Mouse (Mus musculus): ENCODE results near the gene Wwox. TPM values are rescaled to one million over a fixed set of nuclear protein-coding genes. Genes with fewer than 3 reads are reported as not detected.
A peak's percentile ranks its signal among the peaks of the same experiment; 100 is the strongest.

Wwox gene
- polyA plus RNA-seq, 1 experiment from 2014 or later = 11.0 TPM

DNA sequence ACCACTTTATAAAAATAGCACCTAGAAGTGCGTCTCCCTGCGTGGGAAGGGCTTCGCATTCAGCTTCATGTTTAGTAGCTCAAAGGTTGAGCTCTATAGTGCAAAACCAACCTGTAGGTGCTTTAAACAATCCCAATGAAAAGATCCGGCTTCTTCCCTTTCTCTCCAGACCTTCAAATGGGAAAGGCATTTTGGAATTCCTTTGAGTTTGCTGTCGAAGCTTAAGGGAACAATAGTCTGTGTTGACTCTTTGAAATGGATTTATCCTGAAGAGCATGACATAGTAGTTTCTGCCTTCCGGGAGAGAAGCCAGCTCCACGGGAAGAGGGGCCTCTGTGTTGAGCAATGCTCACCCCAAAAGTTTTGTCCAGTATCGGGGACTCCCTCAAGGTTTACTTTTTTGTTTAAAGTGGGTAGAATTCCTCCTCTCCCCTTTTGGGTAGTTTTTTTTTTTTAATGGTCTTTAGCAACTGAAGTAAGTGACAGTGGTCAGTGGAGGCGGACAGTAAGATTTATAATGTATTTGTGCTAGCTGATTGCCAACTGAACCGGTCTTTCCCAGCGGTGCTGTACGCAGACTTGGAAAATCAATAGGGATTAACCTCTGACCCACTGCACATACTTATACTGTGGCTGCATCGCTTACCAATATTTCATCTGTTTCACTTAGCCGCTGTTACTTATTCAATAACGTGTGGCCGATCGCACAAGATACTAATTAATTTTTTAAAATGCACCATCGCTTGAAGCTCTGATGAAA, 312.1 kb downstream of the Wwox start:
- DNase-seq (ENCODE audit: low spot score) = no peak
- Histone ChIP-seq H3K27ac (ENCODE audit: low read depth, low read length) (no peak overlapping the region), H3K9ac (ENCODE audit: low read length) (no peak overlapping the region), H3K36me3 (ENCODE audit: control insufficient read depth, insufficient read depth, low read length) (no peaks in the 10 kb centered on the region), H3K9me3 (ENCODE audit: control insufficient read depth, low read length) (no peaks in the 10 kb centered on the region), H3K4me2 (ENCODE audit: low read depth) (no peak overlapping the region), H3K4me1 (ENCODE audit: control insufficient read depth, insufficient read depth, low read length) (0 out of 2 replicates have a peak, but pooled peaks cover 2% of the 10 kb centered on the region), H3K4me3 (ENCODE audit: low read depth, low read length) (no peak overlapping the region), H3K27me3 (ENCODE audit: control insufficient read depth, insufficient read depth, low read length) (no peaks in the 10 kb centered on the region)
- ATAC-seq (ENCODE audit: insufficient read depth, low FRiP score, low TSS enrichment) = no peak
- WGBS = 48% methylated on average over 18 of the region's 18 CpGs

DNA sequence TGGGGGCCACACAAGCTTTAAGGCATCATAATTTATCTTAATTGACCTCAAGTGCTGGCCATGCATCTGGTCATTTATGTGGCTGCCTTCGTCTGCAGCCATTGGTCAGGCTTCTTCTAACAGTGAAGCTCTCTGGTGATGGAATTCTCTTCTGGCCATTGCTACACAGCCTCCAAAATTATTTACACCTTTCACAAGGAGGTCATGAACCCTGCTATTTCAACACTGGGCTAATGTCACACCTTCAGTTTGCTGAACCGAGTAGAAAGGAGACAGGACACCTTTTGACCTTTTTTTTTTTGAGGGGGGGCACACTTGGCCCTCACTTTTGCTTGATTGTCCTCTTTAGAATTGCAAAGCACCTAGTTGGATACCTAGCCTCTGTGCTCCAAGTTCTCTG, 320.2 kb downstream of the Wwox start:
- Histone ChIP-seq H3K27ac (ENCODE audit: low read depth, low read length) (no peak overlapping the region), H3K4me2 (ENCODE audit: low read depth) (no peak overlapping the region), H3K27me3 (ENCODE audit: control insufficient read depth, insufficient read depth, low read length) (no peaks in the 10 kb centered on the region), H3K9me3 (ENCODE audit: control insufficient read depth, low read length) (no peaks in the 10 kb centered on the region), H3K9ac (ENCODE audit: low read length) (no peak overlapping the region), H3K4me1 (ENCODE audit: control insufficient read depth, insufficient read depth, low read length) (peaks cover 1% of the 10 kb centered on the region; the same call in 1 of the 2 replicates), H3K36me3 (ENCODE audit: control insufficient read depth, insufficient read depth, low read length) (no peaks in the 10 kb centered on the region), H3K4me3 (ENCODE audit: low read depth, low read length) (no peak overlapping the region)
- WGBS = 56% methylated on average over 2 of the region's 2 CpGs
- ATAC-seq (ENCODE audit: insufficient read depth, low FRiP score, low TSS enrichment) (no peak), DNase-seq (ENCODE audit: low spot score) (no peak)

DNA sequence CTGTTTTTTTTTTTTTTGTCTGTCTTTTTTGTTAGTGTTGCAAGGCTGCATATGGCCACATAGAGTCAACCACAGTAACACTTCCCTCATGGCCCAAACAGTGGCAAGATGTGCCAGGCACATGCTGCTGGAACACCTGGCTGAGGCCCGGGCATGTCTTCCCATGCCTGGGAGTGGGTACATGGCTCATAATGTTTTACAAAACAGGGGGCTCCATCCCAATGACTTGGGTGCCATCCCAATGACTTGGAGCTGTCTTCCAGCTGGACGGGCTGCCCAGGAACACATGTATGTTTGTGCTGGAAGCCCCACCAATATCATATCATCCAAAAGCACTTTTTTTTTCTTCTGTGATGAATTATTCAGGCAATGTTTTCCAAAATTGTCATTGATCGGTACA, 329.1 kb downstream of the Wwox start:
- Histone ChIP-seq H3K4me2 (ENCODE audit: low read depth) (no peak overlapping the region), H3K9me3 (ENCODE audit: control insufficient read depth, low read length) (no peaks in the 10 kb centered on the region), H3K9ac (ENCODE audit: low read length) (no peak overlapping the region), H3K36me3 (ENCODE audit: control insufficient read depth, insufficient read depth, low read length) (no peaks in the 10 kb centered on the region), H3K4me1 (ENCODE audit: control insufficient read depth, insufficient read depth, low read length) (peaks cover 18% of the 10 kb centered on the region), H3K4me3 (ENCODE audit: low read depth, low read length) (no peak overlapping the region), H3K27ac (ENCODE audit: low read depth, low read length) (no peak overlapping the region), H3K27me3 (ENCODE audit: control insufficient read depth, insufficient read depth, low read length) (no peaks in the 10 kb centered on the region)
- WGBS = 89% methylated on average over 3 of the region's 3 CpGs
- DNase-seq (ENCODE audit: low spot score) (no peak), ATAC-seq (ENCODE audit: insufficient read depth, low FRiP score, low TSS enrichment) (no peak)

DNA sequence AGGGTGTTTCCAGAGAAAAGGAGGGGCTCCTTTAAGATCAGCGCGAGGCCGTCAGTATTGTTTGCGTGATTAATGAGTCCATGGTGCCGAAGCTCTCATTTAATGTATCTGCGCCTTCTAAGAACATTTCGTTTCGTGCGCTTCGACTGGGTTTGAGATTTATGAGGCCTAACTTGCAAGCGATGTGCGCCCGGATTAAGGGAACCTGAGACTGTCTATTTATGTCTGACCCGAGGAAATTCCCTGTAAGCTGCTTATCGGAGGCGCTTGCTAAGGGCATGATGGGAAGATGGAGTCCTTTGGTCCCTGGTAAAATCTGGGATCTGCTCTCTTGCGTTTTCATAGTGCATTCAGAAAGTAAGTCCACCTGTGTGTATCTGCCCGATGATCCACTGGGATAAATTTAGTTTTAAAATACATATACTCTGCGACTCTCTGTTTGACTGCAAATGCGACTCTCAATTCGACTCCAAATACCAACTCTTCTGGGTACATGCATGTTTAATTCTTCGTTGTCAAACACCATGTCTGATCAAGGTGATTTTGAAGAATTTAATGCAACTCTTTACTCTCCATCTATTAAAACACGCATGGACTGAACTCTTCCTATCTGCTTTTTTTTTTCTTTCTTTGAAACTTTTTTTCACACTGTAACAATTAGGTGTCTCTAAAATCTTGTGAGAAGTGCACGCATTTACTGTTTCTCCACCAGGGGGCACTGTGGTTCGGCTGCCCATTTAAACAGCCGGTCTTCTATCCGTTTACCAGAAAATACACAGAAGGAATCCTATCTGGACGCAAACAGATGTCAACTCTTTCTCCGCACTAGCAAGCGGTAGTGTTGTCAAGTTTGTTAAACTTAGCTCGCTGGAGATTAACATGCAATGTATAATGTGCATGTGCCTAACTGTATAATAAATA, 331.7 kb downstream of the Wwox start:
- peak overlapping the region; percentile 26 for H3K4me2 ChIP-seq (ENCODE audit: low read depth)
- no peak overlapping the region for H3K9ac ChIP-seq (ENCODE audit: low read length)
- peaks cover 12% of the 10 kb centered on the region for H3K4me1 ChIP-seq (ENCODE audit: control insufficient read depth, insufficient read depth, low read length)
- H3K9me3 ChIP-seq (ENCODE audit: control insufficient read depth, low read length) = no peaks in the 10 kb centered on the region
- WGBS = 28% methylated on average over 31 of the region's 31 CpGs
- H3K27me3 ChIP-seq (ENCODE audit: control insufficient read depth, insufficient read depth, low read length) = no peaks in the 10 kb centered on the region
- peak; percentile 81 for DNase-seq (ENCODE audit: low spot score)
- no peak overlapping the region for H3K4me3 ChIP-seq (ENCODE audit: low read depth, low read length)
- peak; percentile 22; the same call in 1 of the 2 replicates for ATAC-seq (ENCODE audit: insufficient read depth, low FRiP score, low TSS enrichment)
- H3K27ac ChIP-seq (ENCODE audit: low read depth, low read length) = no peak overlapping the region
- no peaks in the 10 kb centered on the region for H3K36me3 ChIP-seq (ENCODE audit: control insufficient read depth, insufficient read depth, low read length)

DNA sequence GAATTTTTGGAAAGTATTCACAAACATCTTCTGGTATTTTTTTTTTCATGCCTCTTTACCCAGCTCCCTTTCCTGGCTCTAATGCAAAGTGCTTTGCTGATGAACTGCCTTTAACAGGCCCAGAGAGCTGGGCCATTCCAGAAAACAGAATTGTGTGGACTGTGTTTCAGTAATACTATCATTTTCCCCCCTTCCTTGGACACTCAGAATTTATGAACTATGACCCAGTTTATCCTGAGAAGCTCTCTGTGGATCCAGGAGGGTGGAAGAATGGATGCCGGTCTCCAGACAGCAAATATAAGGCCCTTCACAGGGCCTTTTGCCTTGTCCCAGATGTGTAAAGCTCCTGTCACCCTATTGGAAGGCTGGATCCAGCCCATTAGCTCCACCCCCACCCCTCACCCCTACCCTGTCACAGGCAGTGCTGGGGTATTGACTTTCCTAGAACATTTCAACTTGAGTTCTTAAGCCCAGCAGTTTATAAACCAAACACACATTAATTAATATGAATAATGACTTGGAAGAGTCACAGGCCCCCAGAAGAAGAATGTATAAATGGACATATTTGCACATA, 332.9 kb downstream of the Wwox start:
- Histone ChIP-seq H3K4me2 (ENCODE audit: low read depth) (no peak overlapping the region), H3K4me3 (ENCODE audit: low read depth, low read length) (no peak overlapping the region), H3K36me3 (ENCODE audit: control insufficient read depth, insufficient read depth, low read length) (no peaks in the 10 kb centered on the region), H3K4me1 (ENCODE audit: control insufficient read depth, insufficient read depth, low read length) (peaks cover 14% of the 10 kb centered on the region), H3K27me3 (ENCODE audit: control insufficient read depth, insufficient read depth, low read length) (no peaks in the 10 kb centered on the region), H3K9me3 (ENCODE audit: control insufficient read depth, low read length) (no peaks in the 10 kb centered on the region), H3K27ac (ENCODE audit: low read depth, low read length) (no peak overlapping the region), H3K9ac (ENCODE audit: low read length) (no peak overlapping the region)
- 12% methylated on average over 1 of the region's 1 CpGs for WGBS
- ATAC-seq (ENCODE audit: insufficient read depth, low FRiP score, low TSS enrichment) = no peak
- peak; percentile 40 for DNase-seq (ENCODE audit: low spot score)

DNA sequence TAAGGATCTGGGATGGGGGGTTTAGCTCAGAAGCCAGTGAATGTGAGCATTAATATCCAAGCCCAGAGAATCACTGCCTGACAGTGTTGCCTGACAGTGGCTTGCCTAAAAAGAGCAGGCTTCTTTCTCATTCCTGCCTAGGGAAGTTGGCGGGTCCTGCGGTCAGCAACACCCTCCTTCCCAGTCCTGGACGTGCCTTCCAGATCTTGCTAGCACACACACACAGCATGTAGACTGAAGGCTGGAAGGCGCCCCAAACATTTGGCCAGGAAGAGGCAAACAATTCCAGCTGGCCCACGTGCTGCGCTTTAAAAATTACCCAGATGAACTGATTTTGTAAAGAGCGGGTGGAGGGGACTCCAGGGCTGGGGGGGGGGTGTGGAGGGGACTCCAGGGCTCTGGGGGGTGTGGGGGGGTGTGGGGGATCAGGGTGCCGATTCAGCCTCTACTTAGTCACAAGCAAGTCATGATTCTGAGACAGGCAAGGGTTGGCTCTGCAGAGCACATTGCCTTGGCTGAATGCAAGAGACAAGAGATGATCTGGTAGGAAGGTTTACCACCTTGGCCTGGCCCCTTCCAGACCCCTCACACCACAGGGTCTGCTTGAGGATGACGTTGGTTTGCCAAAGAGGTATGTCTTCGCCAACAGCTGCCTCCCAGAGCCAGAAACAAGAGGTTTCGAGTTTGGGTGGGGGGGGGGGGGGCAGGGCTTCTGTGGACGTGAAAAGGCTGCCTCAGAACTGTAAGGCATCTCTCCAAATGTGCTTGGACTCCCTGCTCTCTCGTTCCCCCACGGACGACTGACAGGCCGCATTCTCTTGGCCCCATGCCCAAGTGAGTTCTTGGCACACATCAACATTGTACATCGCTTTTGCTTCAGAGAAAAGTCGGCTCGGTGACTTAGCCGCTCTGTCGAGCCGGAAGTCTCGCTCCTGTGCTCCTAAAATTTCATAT, 334.3 kb downstream of the Wwox start:
- WGBS = 65% methylated on average over 22 of the region's 23 CpGs
- Histone ChIP-seq H3K27me3 (ENCODE audit: control insufficient read depth, insufficient read depth, low read length) (no peaks in the 10 kb centered on the region), H3K4me3 (ENCODE audit: low read depth, low read length) (no peak overlapping the region), H3K4me2 (ENCODE audit: low read depth) (no peak overlapping the region), H3K9me3 (ENCODE audit: control insufficient read depth, low read length) (no peaks in the 10 kb centered on the region), H3K27ac (ENCODE audit: low read depth, low read length) (no peak overlapping the region), H3K36me3 (ENCODE audit: control insufficient read depth, insufficient read depth, low read length) (no peaks in the 10 kb centered on the region), H3K9ac (ENCODE audit: low read length) (no peak overlapping the region), H3K4me1 (ENCODE audit: control insufficient read depth, insufficient read depth, low read length) (peaks cover 19% of the 10 kb centered on the region)
- DNase-seq (ENCODE audit: low spot score) (no peak), ATAC-seq (ENCODE audit: insufficient read depth, low FRiP score, low TSS enrichment) (no peak)

DNA sequence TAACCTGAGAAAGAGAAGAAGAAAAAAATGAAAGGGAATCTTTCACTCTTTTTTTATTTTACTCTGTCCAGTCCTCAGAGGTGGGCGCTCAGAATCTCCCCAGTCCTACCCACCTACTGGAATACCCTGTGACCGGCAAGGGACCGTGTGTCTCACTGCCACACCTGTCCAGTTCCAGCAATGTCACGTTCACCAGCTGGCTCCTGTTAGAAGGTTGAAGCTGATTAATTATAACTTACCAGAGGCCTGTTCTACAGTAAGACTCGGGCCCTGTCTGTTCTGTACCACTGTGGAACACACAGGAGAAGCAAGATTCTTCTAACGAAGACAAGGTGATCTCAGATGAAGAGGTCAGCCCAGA, 334.9 kb downstream of the Wwox start:
- DNase-seq (ENCODE audit: low spot score) = no peak
- 88% methylated on average over 6 of the region's 6 CpGs for WGBS
- no peaks in the 10 kb centered on the region for H3K27me3 ChIP-seq (ENCODE audit: control insufficient read depth, insufficient read depth, low read length)
- no peak overlapping the region for H3K4me3 ChIP-seq (ENCODE audit: low read depth, low read length)
- no peak overlapping the region for H3K9ac ChIP-seq (ENCODE audit: low read length)
- H3K4me2 ChIP-seq (ENCODE audit: low read depth) = no peak overlapping the region
- H3K27ac ChIP-seq (ENCODE audit: low read depth, low read length) = no peak overlapping the region
- no peak for ATAC-seq (ENCODE audit: insufficient read depth, low FRiP score, low TSS enrichment)
- H3K9me3 ChIP-seq (ENCODE audit: control insufficient read depth, low read length) = no peaks in the 10 kb centered on the region
- H3K4me1 ChIP-seq (ENCODE audit: control insufficient read depth, insufficient read depth, low read length) = peaks cover 19% of the 10 kb centered on the region
- H3K36me3 ChIP-seq (ENCODE audit: control insufficient read depth, insufficient read depth, low read length) = no peaks in the 10 kb centered on the region

DNA sequence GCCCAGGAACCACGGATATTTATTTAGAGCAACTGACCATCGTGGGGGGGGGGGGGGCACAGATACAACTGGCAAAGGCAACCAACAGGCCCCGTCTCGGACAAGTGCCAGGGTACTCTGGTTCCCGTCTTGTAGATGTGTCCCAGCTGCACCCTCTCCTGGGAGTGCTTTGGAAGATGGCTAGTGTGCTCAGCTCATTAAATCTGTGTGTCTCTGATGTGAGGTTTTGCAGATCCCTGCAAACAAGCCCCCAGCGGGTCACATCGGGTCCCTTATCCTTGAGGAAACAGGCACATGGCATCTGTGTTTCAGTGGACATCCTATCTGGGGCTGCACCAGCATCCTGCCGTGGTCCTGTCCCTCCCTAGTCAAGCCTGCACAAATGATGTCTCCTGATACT, 336.1 kb downstream of the Wwox start:
- DNase-seq (ENCODE audit: low spot score) (no peak), ATAC-seq (ENCODE audit: insufficient read depth, low FRiP score, low TSS enrichment) (no peak)
- Histone ChIP-seq H3K4me1 (ENCODE audit: control insufficient read depth, insufficient read depth, low read length) (peaks cover 17% of the 10 kb centered on the region), H3K27me3 (ENCODE audit: control insufficient read depth, insufficient read depth, low read length) (no peaks in the 10 kb centered on the region), H3K4me2 (ENCODE audit: low read depth) (no peak overlapping the region), H3K4me3 (ENCODE audit: low read depth, low read length) (no peak overlapping the region), H3K9ac (ENCODE audit: low read length) (no peak overlapping the region), H3K36me3 (ENCODE audit: control insufficient read depth, insufficient read depth, low read length) (no peaks in the 10 kb centered on the region), H3K9me3 (ENCODE audit: control insufficient read depth, low read length) (no peaks in the 10 kb centered on the region), H3K27ac (ENCODE audit: low read depth, low read length) (no peak overlapping the region)
- WGBS = 73% methylated on average over 8 of the region's 8 CpGs
